Mouse (Mus musculus) heart, embryonic 12.5 days (tissue): ENCODE measurements around the gene Ppp1r11. TPM values are rescaled to one million over a fixed set of nuclear protein-coding genes. Genes with fewer than 3 reads are reported as not detected.
"Not testable (repeated sequence)": the region's sequence is repeated elsewhere in the genome, so short reads cannot be mapped to it uniquely, and the experiment has no call there.

ENCODE experiments used
- ATAC-seq: fragments of 200-750 bp; cut with Nextera tagmentation; 2 replicates; pipeline ENCODE4 v1.8.0; 2017; ENCODE audit warnings: moderate TSS enrichment, moderate library complexity; ENCODE audit not compliant: insufficient number of reproducible peaks, low FRiP score
- H3K27ac ChIP-seq: fragments of 300-500 bp; sonication (generic); 2 replicates; pipeline ENCODE4 v1.5.1; 2016; ENCODE audit warnings: mild to moderate bottlenecking, moderate library complexity; ENCODE audit not compliant: poor library complexity, severe bottlenecking
- H3K27me3 ChIP-seq: fragments of 300-500 bp; sonication (generic); replicated peaks from 2 replicates; pipeline ENCODE4 v1.6.1; 2016; ENCODE audit warnings: mild to moderate bottlenecking, moderate library complexity
- H3K36me3 ChIP-seq: fragments of 300-500 bp; sonication (generic); 2 replicates; pipeline ENCODE4 v1.6.1; 2016; ENCODE audit warnings: mild to moderate bottlenecking, moderate library complexity
- H3K4me1 ChIP-seq: fragments of 300-500 bp; sonication (generic); replicated peaks from 2 replicates; pipeline ENCODE4 v1.6.1; 2016; ENCODE audit warnings: mild to moderate bottlenecking
- H3K4me2 ChIP-seq: fragments of 300-500 bp; sonication (generic); 2 replicates; pipeline ENCODE4 v1.6.1; 2016; ENCODE audit warnings: mild to moderate bottlenecking, moderate library complexity
- H3K4me3 ChIP-seq: fragments of 300-500 bp; sonication (generic); 2 replicates; pipeline ENCODE4 v1.5.1; 2016; ENCODE audit warnings: mild to moderate bottlenecking
- H3K9ac ChIP-seq: fragments of 300-500 bp; sonication (generic); 2 replicates; pipeline ENCODE4 v1.6.1; 2016; ENCODE audit warnings: mild to moderate bottlenecking, moderate library complexity
- H3K9me3 ChIP-seq: fragments of 300-500 bp; sonication (generic); replicated peaks from 2 replicates; pipeline ENCODE4 v1.6.1; 2016; ENCODE audit warnings: mild to moderate bottlenecking, moderate library complexity
- WGBS: fragments of 180-500 bp; shearing (Covaris S2); methylation state at CpG from one replicate; pipeline ENCODE4 v1.1.7; 2016; 5-methylcytosine and 5-hydroxymethylcytosine counted together
- polyA plus RNA-seq: library from polyadenylated mRNA; unstranded; fragments of >200 nt; fragmentation: Nextera tagmentation; extraction: Ambion mirVana; gene quantifications from 2 replicates; pipeline ENCODE4 v1.2.1, GENCODE M21; 2016

Gene Ppp1r11
- polyA plus RNA-seq, result 83.2 and 83.8 TPM in 2 replicates

GRCm38 (mm10) chr17:36950981-36951947, at the start of gene Ppp1r11:
Gene Ppp1r11, minus strand, starts transcription at chr17:36951741.
- Histone ChIP-seq H3K9me3 (no peaks in the 10 kb centered on the region), H3K27ac (peak within 1 kb of the TSS; percentile 69), H3K4me1 (peaks cover 12% of the 10 kb centered on the region), H3K4me2 (peak within 1 kb of the TSS; percentile 75), H3K27me3 (peaks cover 5% of the 10 kb centered on the region), H3K4me3 (peak within 1 kb of the TSS; percentile 80), H3K9ac (peak within 1 kb of the TSS; percentile 86), H3K36me3 (peaks cover 26% of the 10 kb centered on the region)
- 2% methylated on average over 36 of the region's 36 CpGs for WGBS
- peak; percentile 97 for ATAC-seq

- peak within 1 kb of the TSS; percentile 64; the same call in 1 of the 2 replicates for H3K27ac ChIP-seq
- 89% methylated on average over 7 of the region's 7 CpGs for WGBS
- H3K9ac ChIP-seq, result no peak within 1 kb of the TSS
- no peaks in the 10 kb centered on the region for H3K27me3 ChIP-seq
- no peaks in the 10 kb centered on the region for H3K9me3 ChIP-seq
- H3K4me3 ChIP-seq, result peak within 1 kb of the TSS; percentile 71
- ATAC-seq, result no peak
- H3K4me1 ChIP-seq, result peaks cover 9% of the 10 kb centered on the region; the same call in 1 of the 2 replicates
- H3K36me3 ChIP-seq, result peaks cover 14% of the 10 kb centered on the region; the same call in 1 of the 2 replicates
- H3K4me2 ChIP-seq, result peak within 1 kb of the TSS; percentile 84
Observed at GRCm38 (mm10) chr17:37000863-37001262, 49.3 kb upstream of the Ppp1r11 start, which contains the start of gene Zfp57. Gene Zfp57, plus strand, starts transcription at chr17:37001163.

- Histone ChIP-seq H3K4me2 (no peak overlapping the region), H3K27me3 (no peaks in the 10 kb centered on the region), H3K9ac (no peak overlapping the region), H3K4me3 (no peak overlapping the region), H3K4me1 (peaks cover 6% of the 10 kb centered on the region; the same call in 1 of the 2 replicates), H3K27ac (no peak overlapping the region), H3K9me3 (no peaks in the 10 kb centered on the region), H3K36me3 (no peaks in the 10 kb centered on the region)
- ATAC-seq, result no peak
- WGBS, result 57% methylated on average over 2 of the region's 2 CpGs
Observed at GRCm38 (mm10) chr17:36998477-36998876, 46.9 kb upstream of the Ppp1r11 start.

GRCm38 (mm10) chr17:36997033-36997735, 45.6 kb upstream of the Ppp1r11 start:
- Histone ChIP-seq H3K4me2 (no peak overlapping the region), H3K9me3 (no peaks in the 10 kb centered on the region), H3K4me3 (no peak overlapping the region), H3K27me3 (no peaks in the 10 kb centered on the region), H3K9ac (no peak overlapping the region), H3K27ac (no peak overlapping the region), H3K4me1 (0 out of 2 replicates have a peak, but pooled peaks cover 3% of the 10 kb centered on the region), H3K36me3 (no peaks in the 10 kb centered on the region)
- ATAC-seq, result no peak
- 26% methylated on average over 7 of the region's 7 CpGs for WGBS

- Histone ChIP-seq H3K9ac (no peak overlapping the region), H3K4me3 (no peak overlapping the region), H3K4me2 (no peak overlapping the region), H3K4me1 (no peaks in the 10 kb centered on the region), H3K9me3 (no peaks in the 10 kb centered on the region), H3K27ac (no peak overlapping the region), H3K27me3 (no peaks in the 10 kb centered on the region), H3K36me3 (no peaks in the 10 kb centered on the region)
- ATAC-seq, result no peak
- WGBS, result 65% methylated on average over 3 of the region's 3 CpGs
Observed at GRCm38 (mm10) chr17:36995448-36995847, 43.9 kb upstream of the Ppp1r11 start.

GRCm38 (mm10) chr17:36994528-36994927, 43.0 kb upstream of the Ppp1r11 start:
- peaks cover 3% of the 10 kb centered on the region for H3K27me3 ChIP-seq
- 74% methylated on average over 2 of the region's 2 CpGs for WGBS

GRCm38 (mm10) chr17:36993770-36994325, 42.3 kb upstream of the Ppp1r11 start:
- WGBS, result 87% methylated on average over 4 of the region's 4 CpGs
- no peaks in the 10 kb centered on the region for H3K36me3 ChIP-seq
- H3K9me3 ChIP-seq, result no peaks in the 10 kb centered on the region
- ATAC-seq, result no peak
- no peak overlapping the region for H3K27ac ChIP-seq
- no peak overlapping the region for H3K9ac ChIP-seq
- H3K4me2 ChIP-seq, result no peak overlapping the region
- peaks cover 10% of the 10 kb centered on the region for H3K27me3 ChIP-seq
- H3K4me3 ChIP-seq, result no peak overlapping the region
- no peaks in the 10 kb centered on the region for H3K4me1 ChIP-seq

More at GRCm38 (mm10) chr17:36994528-36994927, 43.0 kb upstream of the Ppp1r11 start:
- ATAC-seq, result no peak
- Histone ChIP-seq H3K4me2 (no peak overlapping the region), H3K9ac (no peak overlapping the region), H3K36me3 (no peaks in the 10 kb centered on the region), H3K9me3 (no peaks in the 10 kb centered on the region), H3K4me3 (no peak overlapping the region), H3K27ac (no peak overlapping the region), H3K4me1 (no peaks in the 10 kb centered on the region)

- H3K4me2 ChIP-seq, result no peak overlapping the region
- H3K36me3 ChIP-seq, result no peaks in the 10 kb centered on the region
- no peak overlapping the region for H3K4me3 ChIP-seq
- WGBS, result 58% methylated on average over 3 of the region's 3 CpGs
- ATAC-seq, result no peak
- H3K9ac ChIP-seq, result no peak overlapping the region
- peaks cover 4% of the 10 kb centered on the region; the same call in 1 of the 2 replicates for H3K4me1 ChIP-seq
- H3K27me3 ChIP-seq, result peaks cover 23% of the 10 kb centered on the region
- no peak overlapping the region for H3K27ac ChIP-seq
- H3K9me3 ChIP-seq, result no peaks in the 10 kb centered on the region
Observed at GRCm38 (mm10) chr17:36992336-36993104, 41.0 kb upstream of the Ppp1r11 start.

- not testable (repeated sequence) for H3K36me3 ChIP-seq, H3K4me2 ChIP-seq, H3K27ac ChIP-seq, H3K9ac ChIP-seq, H3K4me1 ChIP-seq, H3K4me3 ChIP-seq, ATAC-seq, H3K9me3 ChIP-seq
- peaks cover 32% of the 10 kb centered on the region for H3K27me3 ChIP-seq
- 90% methylated on average over 6 of the region's 6 CpGs for WGBS
Observed at GRCm38 (mm10) chr17:36990630-36991029, 39.1 kb upstream of the Ppp1r11 start.

- Histone ChIP-seq H3K36me3 (no peaks in the 10 kb centered on the region), H3K4me2 (peak within 1 kb of the TSS; percentile 64), H3K9me3 (no peaks in the 10 kb centered on the region), H3K27me3 (peaks cover 32% of the 10 kb centered on the region), H3K9ac (no peak within 1 kb of the TSS), H3K27ac (no peak within 1 kb of the TSS), H3K4me3 (peak within 1 kb of the TSS; percentile 33), H3K4me1 (peaks cover 4% of the 10 kb centered on the region; the same call in 1 of the 2 replicates)
- WGBS, result 23% methylated on average over 5 of the region's 5 CpGs
- ATAC-seq, result no peak
Observed at GRCm38 (mm10) chr17:36989437-36989836, 37.9 kb upstream of the Ppp1r11 start, which contains the start of gene H2-M5. Gene H2-M5, minus strand, starts transcription at chr17:36989537.
